Comparison of ENCODE assay signal across 10 mouse cellular contexts in the genomic region with DNA sequence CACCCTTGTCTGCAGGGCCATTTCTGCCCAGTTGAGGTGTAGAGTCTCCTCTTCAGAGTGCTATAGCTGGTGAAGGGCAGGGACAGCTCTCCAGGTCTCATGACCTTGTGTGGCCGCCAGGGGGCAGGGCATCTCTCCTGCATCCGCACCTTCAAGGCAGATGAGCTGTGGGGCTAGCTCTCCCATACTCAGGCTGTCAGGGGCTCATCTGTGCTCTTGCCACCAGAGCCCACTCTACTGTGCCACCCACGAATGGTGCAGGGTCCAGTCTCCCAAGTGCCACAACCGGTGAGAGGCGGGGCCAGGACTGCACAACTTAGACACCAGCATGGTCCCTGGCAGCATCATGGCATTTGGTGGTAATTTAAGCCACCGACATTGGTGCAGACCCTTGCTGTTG.
DNase-seq lines count a peak whose midpoint lies in the region; ATAC-seq and TF ChIP-seq lines count a peak whose summit lies in the region.
"Had no signal": no experiment of that assay in that cellular context is flagged by ENCODE, and none has a peak within 500 bp of the region (broad histone marks: within the 10 kb centered on the region; RNA-seq: fewer than 3 reads in every experiment).

No protein-coding gene starts in this region.

- H3K36me3 ChIP-seq in heart, adult 2 months (ENCODE audit: control insufficient read depth, insufficient read depth, low read length): no peaks in the 10 kb centered on the region
- H3K36me3 ChIP-seq in C2C12 (ENCODE audit: control insufficient read depth, insufficient read depth): no peaks in the 10 kb centered on the region
- H3K36me3 ChIP-seq in forebrain, embryonic 16.5 days (ENCODE audit: control insufficient read depth, insufficient read depth): no peaks in the 10 kb centered on the region
- no peaks in the 10 kb centered on the region for H3K36me3 ChIP-seq in midbrain, postnatal 0 days (ENCODE audit: insufficient read depth, low read length)
- no peaks in the 10 kb centered on the region for H3K36me3 ChIP-seq in thymus, adult 2 months (ENCODE audit: control insufficient read depth, insufficient read depth, low read length)
- H3K36me3 ChIP-seq: hindbrain, embryonic 15.5 days; neural tube, embryonic 13.5 days had no signal

- H3K9me3 ChIP-seq in forebrain, embryonic 16.5 days (ENCODE audit: control insufficient read depth, low read length): no peaks in the 10 kb centered on the region
- H3K9me3 ChIP-seq in midbrain, postnatal 0 days (ENCODE audit: low read length): no peaks in the 10 kb centered on the region
- H3K9me3 ChIP-seq: hindbrain, embryonic 15.5 days; neural tube, embryonic 13.5 days had no signal

- H3K4me1 ChIP-seq in heart, adult 2 months (ENCODE audit: control insufficient read depth, insufficient read depth, low read length): no peaks in the 10 kb centered on the region
- no peaks in the 10 kb centered on the region for H3K4me1 ChIP-seq in forebrain, embryonic 16.5 days (replicated peaks; ENCODE audit: control insufficient read depth, insufficient read depth, low read length)
- H3K4me1 ChIP-seq in midbrain, postnatal 0 days (ENCODE audit: insufficient read depth, low read length): no peaks in the 10 kb centered on the region
- H3K4me1 ChIP-seq in thymus, adult 2 months (replicated peaks; ENCODE audit: control insufficient read depth, insufficient read depth, low read length): no peaks in the 10 kb centered on the region
- H3K4me1 ChIP-seq: hindbrain, embryonic 15.5 days; neural tube, embryonic 13.5 days had no signal

- TF ChIP-seq CTCF in heart, adult 2 months (IDR thresholded peaks at IDR 0.05): peak; percentile 51
- peak; percentile 67 for TF ChIP-seq CTCF in C2C12 (IDR thresholded peaks at IDR 0.05; ENCODE audit: control insufficient read depth, insufficient read depth, insufficient read length)
- peak; percentile 55 for TF ChIP-seq CTCF in midbrain, postnatal 0 days (IDR thresholded peaks at IDR 0.05)
- no peak for TF ChIP-seq CTCF in thymus, adult 2 months (IDR thresholded peaks at IDR 0.05; ENCODE audit: borderline replicate concordance, control insufficient read depth, extremely low read depth, insufficient read depth, low read length, poor library complexity)

- TF ChIP-seq POLR2A in heart, adult 2 months (IDR thresholded peaks at IDR 0.05; ENCODE audit: insufficient read depth, low read depth, low read length): no peak
- no peak for TF ChIP-seq POLR2A in thymus, adult 2 months (IDR thresholded peaks at IDR 0.05; ENCODE audit: control insufficient read depth, extremely low read depth, insufficient read depth, low read length, poor library complexity)

- H3ac ChIP-seq in C2C12 (ENCODE audit: control insufficient read depth, insufficient read length, low read depth): no peak overlapping the region

- no peaks in the 10 kb centered on the region for H3K79me3 ChIP-seq in C2C12 (ENCODE audit: low read depth)

- no peak for TF ChIP-seq EP300 in heart, adult 2 months (IDR thresholded peaks at IDR 0.05; ENCODE audit: insufficient read depth, low read depth, low read length)

- no peak overlapping the region for H3K4me3 ChIP-seq in heart, adult 2 months
- H3K4me3 ChIP-seq in C2C12 (ENCODE audit: insufficient read depth, poor library complexity, severe bottlenecking): no peak overlapping the region
- no peak overlapping the region for H3K4me3 ChIP-seq in forebrain, embryonic 16.5 days (replicated peaks; ENCODE audit: low read length)
- H3K4me3 ChIP-seq in midbrain, postnatal 0 days (ENCODE audit: low read depth, low read length): no peak overlapping the region
- H3K4me3 ChIP-seq in thymus, adult 2 months (ENCODE audit: control insufficient read depth, insufficient read depth, low read length): no peak overlapping the region
- H3K4me3 ChIP-seq: hindbrain, embryonic 15.5 days; neural tube, embryonic 13.5 days had no signal

- WGBS in heart, adult 2 months: 41% methylated on average over 6 of the region's 6 CpGs
- WGBS in forebrain, embryonic 16.5 days: 47% methylated on average over 6 of the region's 6 CpGs
- WGBS in midbrain, postnatal 0 days: 47% methylated on average over 6 of the region's 6 CpGs
- 54% methylated on average over 6 of the region's 6 CpGs for WGBS in thymus, adult 2 months

- no peak overlapping the region for H3K27ac ChIP-seq in heart, adult 2 months
- no peak overlapping the region for H3K27ac ChIP-seq in forebrain, embryonic 16.5 days (ENCODE audit: low read length)
- H3K27ac ChIP-seq in midbrain, postnatal 0 days (ENCODE audit: low read depth, low read length): no peak overlapping the region
- no peak overlapping the region for H3K27ac ChIP-seq in thymus, adult 2 months (ENCODE audit: control insufficient read depth, insufficient read depth, low read length)
- H3K27ac ChIP-seq: hindbrain, embryonic 15.5 days; neural tube, embryonic 13.5 days had no signal

- 0 out of 2 replicates have a peak, but pooled peaks have one; percentile 18 for ATAC-seq in forebrain, embryonic 16.5 days
- no peak for ATAC-seq in midbrain, postnatal 0 days (ENCODE audit: low FRiP score)

- H3K27me3 ChIP-seq in heart, adult 2 months (ENCODE audit: control insufficient read depth, insufficient read depth, low read length): no peaks in the 10 kb centered on the region
- H3K27me3 ChIP-seq in C2C12 (ENCODE audit: control insufficient read depth, insufficient read depth, insufficient read length): no peaks in the 10 kb centered on the region
- H3K27me3 ChIP-seq in forebrain, embryonic 16.5 days (replicated peaks; ENCODE audit: control insufficient read depth, insufficient read depth, low read length): no peaks in the 10 kb centered on the region
- no peaks in the 10 kb centered on the region for H3K27me3 ChIP-seq in midbrain, postnatal 0 days (ENCODE audit: insufficient read depth, low read length)
- no peaks in the 10 kb centered on the region for H3K27me3 ChIP-seq in thymus, adult 2 months (ENCODE audit: control insufficient read depth, insufficient read depth, low read length)
- H3K27me3 ChIP-seq: hindbrain, embryonic 15.5 days; neural tube, embryonic 13.5 days had no signal

- H3K4me2 ChIP-seq in forebrain, embryonic 16.5 days (ENCODE audit: low read length): no peak overlapping the region
- no peak overlapping the region for H3K4me2 ChIP-seq in midbrain, postnatal 0 days (ENCODE audit: low read depth, low read length, poor library complexity, severe bottlenecking)
- H3K4me2 ChIP-seq: hindbrain, embryonic 15.5 days; neural tube, embryonic 13.5 days had no signal

- H3K79me2 ChIP-seq in heart, adult 2 months (replicated peaks; ENCODE audit: control insufficient read depth, insufficient read depth, low read length): no peaks in the 10 kb centered on the region
- H3K79me2 ChIP-seq in C2C12 (ENCODE audit: control insufficient read depth, insufficient read depth): no peaks in the 10 kb centered on the region

- intact Hi-C loops in heart, adult 2 months (cut with DNase I): no loop called here

- DNase-seq in heart, adult 2 months: no peak
- no peak for DNase-seq in heart, adult 8-10 months (ENCODE audit: low spot score)
- peak; percentile 42 for DNase-seq in adrenal gland, postnatal 25 days
- peak; percentile 4 to 9 for DNase-seq in layer of hippocampus, postnatal 14 days (ENCODE audit: low spot score in 2 of 2)
- peak; percentile 17 for DNase-seq in midbrain, postnatal 0 days (ENCODE audit: low spot score)
- no peak for DNase-seq in thymus, adult 2 months

- no peak overlapping the region for H3K9ac ChIP-seq in heart, adult 2 months (ENCODE audit: low read depth, low read length)
- H3K9ac ChIP-seq in forebrain, embryonic 16.5 days (replicated peaks; ENCODE audit: low read depth, low read length): no peak overlapping the region
- no peak overlapping the region for H3K9ac ChIP-seq in midbrain, postnatal 0 days (replicated peaks; ENCODE audit: low read length, poor library complexity, severe bottlenecking)
- H3K9ac ChIP-seq: hindbrain, embryonic 15.5 days; neural tube, embryonic 13.5 days had no signal

TF ChIP-seq in C2C12, 6 proteins besides CTCF, POLR2A, EP300 and RAD21:
- no peak for TF ChIP-seq MAX (IDR thresholded peaks at IDR 0.05)
- no peak for TF ChIP-seq MYOD1 (IDR thresholded peaks at IDR 0.05; ENCODE audit: control insufficient read depth, insufficient read length, low read depth)
- TF ChIP-seq USF1 (IDR thresholded peaks at IDR 0.05; ENCODE audit: low read depth): no peak

Comparison
In these comparisons a context has a peak if more than half of its experiments do, and no peak if none do; other contexts are left out.
1. DNase-seq: peak in adrenal gland, postnatal 25 days (single experiment), layer of hippocampus, postnatal 14 days (2 of 2) and midbrain, postnatal 0 days (single experiment); none in heart, adult 2 months (0 of 2), heart, adult 8-10 months (single experiment) and thymus, adult 2 months (single experiment).